Mouse (Mus musculus) MEL (cell line): ENCODE results near the gene Gm49396.

Experiments
- CTCF ChIP-seq, 3 experiments: IDR thresholded peaks in 2 of 3; conservative IDR thresholded peaks in 1 of 3; 2 replicates each; pipeline ENCODE4 v1.5.1; 2011 to 2012; ENCODE audit warnings: low read length in 3 of 3, low read depth in 2 of 3, mild to moderate bottlenecking in 2 of 3, improper control_type of control experiment in 1 of 3, inconsistent platforms in 1 of 3, mixed read lengths in 1 of 3, moderate library complexity in 1 of 3; ENCODE audit not compliant: control insufficient read depth in 1 of 3, insufficient read depth in 1 of 3, poor library complexity in 1 of 3, severe bottlenecking in 1 of 3
- GATA1 ChIP-seq: IDR thresholded peaks from 2 replicates; pipeline ENCODE4 v1.6.1; 2011; ENCODE audit warnings: low read depth, low read length, improper control_type of control experiment
- MAX ChIP-seq: IDR thresholded peaks from 2 replicates; pipeline ENCODE4 v1.6.1; 2011; ENCODE audit warnings: low read length, improper control_type of control experiment
- POLR2A ChIP-seq, 2 experiments: IDR thresholded peaks; 2 replicates each; pipeline ENCODE4 v1.6.1; 2011 to 2012; ENCODE audit warnings: low read length in 2 of 2, mild to moderate bottlenecking in 2 of 2, control low read depth in 1 of 2, improper control_type of control experiment in 1 of 2, low read depth in 1 of 2, moderate library complexity in 1 of 2; ENCODE audit not compliant: control insufficient read depth in 1 of 2, insufficient read depth in 1 of 2, poor library complexity in 1 of 2

DNA sequence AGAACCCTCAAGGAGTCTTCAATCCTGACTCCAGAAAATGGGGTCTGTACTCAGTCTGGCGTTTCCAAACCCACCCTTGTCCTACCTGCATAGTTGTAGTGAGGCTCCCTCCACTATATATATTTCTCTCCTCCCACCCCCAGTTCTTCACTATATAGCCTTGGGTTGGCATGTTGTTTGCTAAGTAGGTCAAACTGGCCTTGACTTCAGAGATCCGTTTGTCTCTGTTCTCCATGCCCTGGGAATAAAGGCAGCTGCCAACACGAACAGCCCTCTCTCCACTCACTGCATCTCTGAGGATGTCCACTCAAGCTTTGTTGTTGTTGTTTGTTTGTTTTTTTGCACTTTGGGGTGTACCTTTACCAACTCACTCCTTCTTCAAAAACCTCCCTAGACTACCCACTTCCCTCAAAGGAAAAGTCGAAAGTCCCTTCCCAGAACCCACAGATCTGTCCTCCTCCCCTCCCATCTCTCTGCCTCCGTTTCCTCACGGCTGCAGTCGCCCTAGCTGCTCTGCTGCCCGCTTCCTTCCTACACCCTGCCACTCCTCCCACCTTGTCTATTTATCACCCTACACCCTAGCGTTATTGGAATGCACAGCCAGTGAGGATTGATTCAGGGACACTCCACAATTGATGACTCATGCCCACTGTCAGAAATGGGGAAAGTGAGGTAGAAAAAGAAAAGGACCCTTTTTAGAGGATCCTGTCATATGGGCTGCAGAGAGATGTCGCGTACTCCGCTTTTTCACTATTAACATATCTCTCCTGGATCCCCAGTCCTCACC, 4.3 kb upstream of the Gm49396 start:
- TF ChIP-seq CTCF (IDR thresholded peaks at IDR 0.05 in 2 of 3, conservative IDR thresholded peaks at IDR 0.05 in 1 of 3; ENCODE audit: control insufficient read depth in 1 of 3, insufficient read depth in 1 of 3, low read depth in 2 of 3, low read length in 3 of 3, poor library complexity in 1 of 3, severe bottlenecking in 1 of 3) (no peak), POLR2A (IDR thresholded peaks at IDR 0.05; ENCODE audit: control insufficient read depth in 1 of 2, insufficient read depth in 1 of 2, low read depth in 1 of 2, low read length in 2 of 2, poor library complexity in 1 of 2) (no peak), GATA1 (no peak), MAX (no peak)
